Mouse (Mus musculus) gastrocnemius, adult 8-10 months (tissue): Measurements from ENCODE around the gene Atp13a3. TPM values are rescaled to one million over a fixed set of nuclear protein-coding genes. Genes with fewer than 3 reads are reported as not detected.
"Not testable (repeated sequence)": the region's sequence is repeated elsewhere in the genome, so short reads cannot be mapped to it uniquely, and the experiment has no call there.

ENCODE experiments used
- DNase-seq, 2 experiments: peaks; one replicate each; pipeline ENCODE4 v3.0.0; 2022; ENCODE audit warnings: low spot score in 2 of 2
- total RNA-seq, 4 experiments: library from RNA; stranded (reverse); gene quantifications; 2 replicates each; pipeline ENCODE4 v1.2.4; 2022

The Atp13a3 gene
- total RNA-seq, 4 experiments from 2014 or later: 30.2 to 43.7 (median 36.2) TPM

GRCm38 (mm10) chr16:30362528-30362927, 43.2 kb downstream of the Atp13a3 start:
- DNase-seq: no peak

DNA sequence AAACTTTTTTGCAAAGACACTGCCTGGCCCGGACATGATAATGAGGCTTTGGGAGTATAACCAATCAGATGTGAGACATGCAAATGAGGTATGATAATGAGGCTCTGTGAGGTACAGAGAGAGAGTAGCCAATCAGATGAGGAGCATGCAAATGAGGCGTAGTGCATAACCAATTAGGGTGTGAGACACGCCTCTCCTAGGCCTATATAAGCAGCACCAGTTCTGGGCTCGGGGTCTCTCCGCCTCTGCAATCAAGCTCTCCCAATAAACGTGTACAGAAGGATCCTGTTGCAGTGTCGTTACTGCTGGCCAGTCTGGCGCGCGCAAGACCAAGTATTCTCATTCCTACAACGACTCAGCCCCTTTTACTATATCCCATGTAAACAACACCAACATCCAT, 52.3 kb downstream of the Atp13a3 start:
- not testable (repeated sequence) for DNase-seq

GRCm38 (mm10) chr16:30314236-30314635, 91.5 kb downstream of the Atp13a3 start:
- no peak for DNase-seq

DNA sequence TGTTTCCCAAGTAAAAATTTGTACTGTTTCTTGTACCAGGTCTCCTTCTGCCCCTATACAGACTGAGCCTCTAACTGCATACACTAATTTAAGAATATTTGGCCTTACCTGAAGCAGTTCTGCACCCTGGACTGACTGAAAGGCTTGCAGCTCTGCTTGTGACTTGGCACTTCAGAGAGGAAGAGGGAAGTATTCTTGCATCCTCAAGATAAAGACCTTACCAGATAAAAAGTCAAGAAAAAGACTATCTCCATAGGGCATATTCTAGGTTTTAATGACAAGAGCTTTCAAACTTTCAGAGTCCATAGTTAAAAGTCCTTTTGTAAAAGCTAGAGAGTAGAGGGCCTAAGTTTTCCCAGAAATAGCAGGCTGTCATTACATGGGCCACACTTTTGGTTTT, 95.1 kb downstream of the Atp13a3 start, which contains the start of gene Gp5:
Gene Gp5, minus strand, starts transcription at position 133 of the 400 bp plus-strand sequence.
- no peak for DNase-seq

DNA sequence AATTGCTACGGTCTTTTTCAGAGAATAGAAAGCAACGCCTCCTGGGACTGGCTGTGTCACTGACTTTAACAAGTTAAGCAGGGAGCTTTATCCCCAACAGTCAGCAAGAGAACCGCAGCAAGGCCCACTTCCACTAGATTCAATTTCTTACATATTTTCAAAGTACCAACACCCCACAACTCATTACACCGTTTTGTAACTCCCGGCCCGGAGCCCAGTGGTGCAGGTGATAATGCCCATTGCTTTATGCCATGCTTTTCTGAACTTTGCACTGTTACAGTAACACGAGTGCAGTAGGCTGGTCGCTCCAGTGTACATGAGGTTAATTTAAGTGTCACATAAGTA, 95.6 kb downstream of the Atp13a3 start:
- no peak for DNase-seq

DNA sequence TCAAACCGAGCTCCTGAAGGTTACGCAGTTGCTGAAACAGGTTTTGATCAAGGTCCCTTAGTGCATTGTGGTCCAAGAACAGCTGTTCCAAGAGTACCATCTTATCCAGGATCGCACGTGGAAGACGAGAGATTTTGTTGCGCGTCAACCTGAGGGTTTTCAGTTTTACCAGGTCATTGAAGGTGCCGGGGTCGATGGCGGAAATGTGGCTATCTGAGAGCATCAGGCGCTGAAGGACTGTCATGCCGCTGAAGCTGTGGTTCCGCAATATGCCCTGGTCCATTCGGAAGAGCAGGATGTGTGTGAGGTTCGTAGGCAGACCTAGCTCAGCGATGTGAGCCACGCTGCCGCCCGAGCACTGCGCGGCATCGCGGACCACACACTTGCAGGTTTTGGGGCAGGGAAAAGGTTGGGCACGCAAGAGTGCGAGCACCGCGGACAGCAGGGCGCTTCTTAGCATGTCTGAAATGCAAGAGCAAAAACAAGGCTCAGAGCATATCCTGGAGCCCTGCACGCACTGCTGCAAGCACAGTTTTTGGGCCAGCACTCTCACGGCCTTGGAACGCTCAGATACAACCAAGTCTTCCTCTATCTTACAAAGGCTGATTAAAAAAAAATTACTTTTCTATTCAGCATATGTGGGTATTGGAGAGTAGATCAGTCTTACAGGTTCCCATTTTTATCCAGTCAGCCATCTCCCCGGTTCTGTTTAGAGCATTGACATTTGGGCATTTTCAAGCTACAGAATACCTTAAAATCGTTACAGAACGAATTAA, 96.2 kb downstream of the Atp13a3 start:
- DNase-seq: no peak

- DNase-seq: no peak
These were observed 97.0 kb downstream of the Atp13a3 start for GRCm38 (mm10) chr16:30308616-30309394.

- DNase-seq: no peak
These were observed 97.7 kb downstream of the Atp13a3 start for GRCm38 (mm10) chr16:30307961-30308615.

DNA sequence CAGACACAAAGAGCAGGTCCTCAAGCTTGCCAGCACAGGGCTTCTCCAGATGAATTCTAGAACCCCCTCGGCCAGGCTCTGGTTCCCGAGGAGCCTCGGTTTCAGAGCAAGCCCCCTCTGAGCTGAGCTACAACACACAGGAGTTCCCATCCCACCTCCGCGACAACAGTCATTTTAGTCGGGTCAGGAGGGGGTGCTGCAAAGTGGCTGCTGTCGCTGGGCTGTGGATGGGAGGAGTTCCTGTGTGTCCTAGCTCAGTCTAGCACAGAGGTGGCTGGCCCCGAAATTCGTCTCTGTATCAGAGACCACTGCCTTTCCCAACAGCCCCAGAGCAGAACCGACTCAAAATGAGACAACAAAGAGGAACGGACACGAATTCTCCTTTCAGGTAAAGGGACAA, 98.5 kb downstream of the Atp13a3 start:
- DNase-seq: no peak

GRCm38 (mm10) chr16:30306102-30306501, 99.7 kb downstream of the Atp13a3 start:
- DNase-seq: no peak

DNA sequence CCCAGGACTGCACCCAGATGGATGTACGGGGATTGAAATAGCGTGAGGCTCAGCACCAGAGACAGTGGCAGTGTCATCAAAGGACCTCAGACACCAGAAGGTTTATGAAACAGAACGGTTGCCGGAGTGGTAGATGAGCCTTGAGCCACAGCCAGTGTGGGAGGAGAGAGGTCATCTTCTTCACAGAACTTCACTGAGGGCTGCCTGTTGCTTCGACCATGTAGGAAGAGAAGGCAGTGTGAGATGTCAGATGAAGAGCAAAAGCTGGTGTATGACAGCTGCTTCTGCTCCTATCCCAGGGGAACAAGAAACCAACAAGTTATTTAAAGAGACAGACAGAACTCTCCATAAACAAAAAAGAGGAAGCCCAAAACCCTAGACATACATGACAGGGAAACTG, 101.5 kb downstream of the Atp13a3 start:
- no peak for DNase-seq

DNA sequence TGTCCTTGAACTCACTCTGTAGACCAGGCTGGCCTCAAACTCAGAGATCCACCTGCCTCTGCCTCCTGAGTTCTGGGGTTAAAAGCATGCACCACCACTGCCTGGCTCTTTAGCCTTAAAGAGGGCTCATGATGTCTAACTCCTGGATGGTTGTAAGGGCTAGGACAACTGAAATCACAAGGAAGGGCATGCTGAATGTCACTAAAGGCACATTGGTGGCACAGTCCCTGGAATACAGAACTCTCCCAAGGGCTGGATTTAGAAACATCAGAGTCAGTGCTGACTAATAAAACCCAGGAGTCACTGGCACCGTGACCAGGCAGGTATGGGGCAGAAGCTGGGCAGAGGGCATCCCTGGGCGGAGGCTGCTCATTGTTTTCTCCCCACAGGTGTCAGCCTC, 102.4 kb downstream of the Atp13a3 start:
- no peak for DNase-seq

DNA sequence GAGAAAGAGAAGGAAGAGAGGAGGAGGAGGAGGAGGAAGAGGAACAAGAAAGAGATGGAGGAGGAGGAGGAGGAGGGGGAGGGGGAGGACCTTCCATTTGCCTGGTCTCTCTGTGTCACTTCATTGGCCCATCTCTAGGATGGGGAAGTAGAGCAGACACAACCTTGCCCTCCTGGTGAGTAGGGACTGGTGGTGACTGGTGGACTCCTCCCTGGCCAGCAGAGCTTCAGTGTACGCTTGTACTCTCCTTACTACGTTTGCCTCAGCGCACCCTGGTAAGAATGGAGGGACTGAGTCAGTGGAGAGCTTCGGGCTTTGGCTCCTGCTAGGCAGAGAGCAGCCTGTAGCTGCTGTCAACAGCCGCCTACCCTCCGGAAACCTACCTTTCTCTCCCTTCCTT, 103.1 kb downstream of the Atp13a3 start:
- DNase-seq: no peak

GRCm38 (mm10) chr16:30299711-30300277, 106.0 kb downstream of the Atp13a3 start:
- DNase-seq: no peak

DNA sequence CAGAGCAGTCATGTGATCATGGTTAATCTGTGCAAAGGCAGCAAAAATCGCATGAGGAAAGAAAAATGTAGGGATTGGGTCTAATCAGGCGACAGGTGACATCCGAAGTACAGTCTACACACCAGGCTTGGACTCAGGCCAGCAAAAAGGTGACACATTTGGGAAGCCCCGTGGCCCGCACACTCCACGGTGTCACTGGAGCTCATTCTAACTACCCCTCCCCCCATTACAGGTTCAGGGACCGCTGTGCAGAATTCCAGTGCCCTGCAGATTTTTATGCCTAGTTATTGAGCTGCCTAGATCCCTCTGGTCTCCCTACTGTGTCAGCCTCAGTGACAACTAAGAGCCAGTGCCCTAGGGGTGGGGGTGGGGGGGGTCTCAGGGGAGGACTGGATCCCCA, 108.3 kb downstream of the Atp13a3 start:
- no peak for DNase-seq

- DNase-seq: no peak
These were observed 109.0 kb downstream of the Atp13a3 start for GRCm38 (mm10) chr16:30296601-30297275.

GRCm38 (mm10) chr16:30295106-30295505, 110.7 kb downstream of the Atp13a3 start:
- no peak for DNase-seq

DNA sequence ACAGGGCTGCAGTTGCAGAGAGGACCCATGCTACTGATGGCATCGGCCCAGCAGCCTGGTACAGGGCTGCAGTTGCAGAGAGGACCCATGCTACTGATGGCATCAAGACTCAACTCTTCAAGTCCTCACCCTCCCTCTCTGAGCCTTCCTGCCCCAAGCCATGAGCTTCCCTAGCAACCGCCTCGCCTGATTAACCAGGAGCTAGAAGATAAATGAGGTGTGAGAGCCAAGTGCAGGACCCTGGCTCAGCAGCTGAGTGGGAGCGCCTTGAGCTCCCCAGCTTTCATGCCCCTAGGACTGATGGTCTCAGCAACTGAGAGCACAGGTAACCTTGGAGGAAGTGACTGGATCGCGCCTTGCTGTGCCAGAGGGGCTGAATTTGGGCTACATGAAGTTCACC, 115.3 kb downstream of the Atp13a3 start:
- no peak for DNase-seq

GRCm38 (mm10) chr16:30285701-30286100, 120.1 kb downstream of the Atp13a3 start:
- DNase-seq: no peak

DNA sequence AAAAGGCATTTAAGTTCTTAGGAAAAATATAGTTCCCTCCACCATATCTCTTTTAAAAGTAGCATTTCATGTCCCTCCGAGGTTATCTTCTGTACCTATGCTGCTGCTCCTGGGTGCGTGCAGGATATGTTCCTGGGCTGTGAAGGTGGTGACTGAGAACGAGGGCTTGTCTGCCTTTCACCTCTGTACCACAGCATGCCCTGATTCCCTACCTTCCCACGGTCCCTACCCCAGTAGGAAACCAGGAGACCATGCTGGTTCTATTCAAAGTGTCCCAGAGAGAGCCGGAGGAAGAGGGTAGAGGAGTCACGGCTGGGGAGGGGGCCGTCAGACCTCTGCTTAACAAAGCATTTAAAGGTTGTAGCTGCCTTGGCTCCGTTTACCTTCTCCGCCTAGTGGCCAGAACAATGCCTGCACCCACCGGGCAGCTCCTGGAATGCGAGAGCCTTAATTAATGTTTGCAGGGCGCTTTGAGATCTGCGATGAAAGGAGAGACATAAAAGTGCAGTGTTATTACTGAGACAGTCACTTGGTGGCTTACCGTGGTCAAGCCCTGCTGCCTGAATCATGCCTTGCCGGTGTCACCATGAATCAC, 121.9 kb downstream of the Atp13a3 start:
- DNase-seq: no peak
